Mouse (Mus musculus): ENCODE measurements around the gene Arhgef18. TPM values are rescaled to one million over a fixed set of nuclear protein-coding genes. Genes with fewer than 3 reads are reported as not detected.

The Arhgef18 gene
- 104 and 165 TPM in 2 replicates for polyA plus RNA-seq (2012; rRNA removed)

GRCm38 (mm10) chr8:3392771-3393710 lies at the start of gene Arhgef18:
Arhgef18 (plus strand) TSS chr8:3393006.
- TF ChIP-seq CTCF (IDR thresholded peaks at IDR 0.05; ENCODE audit: extremely low read depth, insufficient read depth, insufficient read length, insufficient replicate concordance), result no peak
- no peak for TF ChIP-seq POLR2A (IDR thresholded peaks at IDR 0.05; ENCODE audit: low read depth, low read length)
- Histone ChIP-seq H3K4me1 (ENCODE audit: control insufficient read depth, insufficient read depth, insufficient read length) (no peaks in the 10 kb centered on the region), H3K27me3 (ENCODE audit: control insufficient read depth, insufficient read depth, low read length) (no peaks in the 10 kb centered on the region), H3K36me3 (ENCODE audit: control insufficient read depth, insufficient read depth, low read length) (peaks cover 44% of the 10 kb centered on the region), H3K27ac (ENCODE audit: insufficient read depth, low read length) (no peak within 1 kb of the TSS), H3K4me3 (ENCODE audit: extremely low read depth, insufficient read depth, insufficient read length) (peak within 1 kb of the TSS; percentile 40; the same call in 1 of the 2 replicates)
- 81% methylated on average over 48 of the region's 48 CpGs for WGBS
- peak in 1 of 2 experiments; percentile 38 for DNase-seq (ENCODE audit: low read depth in 1 of 2, low spot score in 2 of 2)

GRCm38 (mm10) chr8:3345337-3345736 lies 47.5 kb upstream of the Arhgef18 start:
- H3K27ac ChIP-seq (ENCODE audit: insufficient read depth, low read length), result no peak overlapping the region
- no peaks in the 10 kb centered on the region for H3K36me3 ChIP-seq (ENCODE audit: control insufficient read depth, insufficient read depth, low read length)
- no peak overlapping the region for H3K4me3 ChIP-seq (ENCODE audit: extremely low read depth, insufficient read depth, insufficient read length)
- peaks cover 3% of the 10 kb centered on the region; the same call in 1 of the 2 replicates for H3K4me1 ChIP-seq (ENCODE audit: control insufficient read depth, insufficient read depth, insufficient read length)
- 92% methylated on average over 6 of the region's 6 CpGs for WGBS
- no peak for TF ChIP-seq POLR2A (IDR thresholded peaks at IDR 0.05; ENCODE audit: low read depth, low read length)
- TF ChIP-seq CTCF (IDR thresholded peaks at IDR 0.05; ENCODE audit: extremely low read depth, insufficient read depth, insufficient read length, insufficient replicate concordance), result no peak
- no peak for DNase-seq (ENCODE audit: low read depth in 1 of 2, low spot score in 2 of 2)
- no peaks in the 10 kb centered on the region for H3K27me3 ChIP-seq (ENCODE audit: control insufficient read depth, insufficient read depth, low read length)

- peaks cover 3% of the 10 kb centered on the region; the same call in 1 of the 2 replicates for H3K4me1 ChIP-seq (ENCODE audit: control insufficient read depth, insufficient read depth, insufficient read length)
- no peaks in the 10 kb centered on the region for H3K27me3 ChIP-seq (ENCODE audit: control insufficient read depth, insufficient read depth, low read length)
- WGBS, result 83% methylated on average over 5 of the region's 5 CpGs
- TF ChIP-seq CTCF (IDR thresholded peaks at IDR 0.05; ENCODE audit: extremely low read depth, insufficient read depth, insufficient read length, insufficient replicate concordance), result no peak
- no peak for TF ChIP-seq POLR2A (IDR thresholded peaks at IDR 0.05; ENCODE audit: low read depth, low read length)
- no peaks in the 10 kb centered on the region for H3K36me3 ChIP-seq (ENCODE audit: control insufficient read depth, insufficient read depth, low read length)
- no peak for DNase-seq (ENCODE audit: low read depth in 1 of 2, low spot score in 2 of 2)
- no peak overlapping the region for H3K27ac ChIP-seq (ENCODE audit: insufficient read depth, low read length)
- H3K4me3 ChIP-seq (ENCODE audit: extremely low read depth, insufficient read depth, insufficient read length), result no peak overlapping the region
These were observed 46.0 kb upstream of the Arhgef18 start for GRCm38 (mm10) chr8:3346691-3347413.

GRCm38 (mm10) chr8:3348142-3348823 lies 44.5 kb upstream of the Arhgef18 start:
- Histone ChIP-seq H3K4me3 (ENCODE audit: extremely low read depth, insufficient read depth, insufficient read length) (no peak overlapping the region), H3K4me1 (ENCODE audit: control insufficient read depth, insufficient read depth, insufficient read length) (peaks cover 8% of the 10 kb centered on the region; the same call in 1 of the 2 replicates), H3K36me3 (ENCODE audit: control insufficient read depth, insufficient read depth, low read length) (no peaks in the 10 kb centered on the region), H3K27ac (ENCODE audit: insufficient read depth, low read length) (peak overlapping the region; percentile 21; the same call in 1 of the 2 replicates), H3K27me3 (ENCODE audit: control insufficient read depth, insufficient read depth, low read length) (no peaks in the 10 kb centered on the region)
- 51% methylated on average over 13 of the region's 13 CpGs for WGBS
- DNase-seq (ENCODE audit: low read depth in 1 of 2, low spot score in 2 of 2), result no peak
- no peak for TF ChIP-seq POLR2A (IDR thresholded peaks at IDR 0.05; ENCODE audit: low read depth, low read length)
- TF ChIP-seq CTCF (IDR thresholded peaks at IDR 0.05; ENCODE audit: extremely low read depth, insufficient read depth, insufficient read length, insufficient replicate concordance), result no peak

GRCm38 (mm10) chr8:3350747-3351146 lies 42.1 kb upstream of the Arhgef18 start:
- H3K27ac ChIP-seq (ENCODE audit: insufficient read depth, low read length), result no peak overlapping the region
- H3K27me3 ChIP-seq (ENCODE audit: control insufficient read depth, insufficient read depth, low read length), result no peaks in the 10 kb centered on the region
- peaks cover 8% of the 10 kb centered on the region; the same call in 1 of the 2 replicates for H3K4me1 ChIP-seq (ENCODE audit: control insufficient read depth, insufficient read depth, insufficient read length)
- DNase-seq (ENCODE audit: low read depth in 1 of 2, low spot score in 2 of 2), result no peak
- no peak overlapping the region for H3K4me3 ChIP-seq (ENCODE audit: extremely low read depth, insufficient read depth, insufficient read length)
- no peaks in the 10 kb centered on the region for H3K36me3 ChIP-seq (ENCODE audit: control insufficient read depth, insufficient read depth, low read length)
- 79% methylated on average over 6 of the region's 6 CpGs for WGBS
- TF ChIP-seq POLR2A (IDR thresholded peaks at IDR 0.05; ENCODE audit: low read depth, low read length) (no peak), CTCF (IDR thresholded peaks at IDR 0.05; ENCODE audit: extremely low read depth, insufficient read depth, insufficient read length, insufficient replicate concordance) (no peak)

- 15% methylated on average over 6 of the region's 6 CpGs for WGBS
- no peak for TF ChIP-seq POLR2A (IDR thresholded peaks at IDR 0.05; ENCODE audit: low read depth, low read length)
- no peak for TF ChIP-seq CTCF (IDR thresholded peaks at IDR 0.05; ENCODE audit: extremely low read depth, insufficient read depth, insufficient read length, insufficient replicate concordance)
- H3K27me3 ChIP-seq (ENCODE audit: control insufficient read depth, insufficient read depth, low read length), result no peaks in the 10 kb centered on the region
- H3K36me3 ChIP-seq (ENCODE audit: control insufficient read depth, insufficient read depth, low read length), result no peaks in the 10 kb centered on the region; the same call in 1 of the 2 replicates
- peaks cover 16% of the 10 kb centered on the region; the same call in 1 of the 2 replicates for H3K4me1 ChIP-seq (ENCODE audit: control insufficient read depth, insufficient read depth, insufficient read length)
- no peak for DNase-seq (ENCODE audit: low read depth in 1 of 2, low spot score in 2 of 2)
- peak overlapping the region; percentile 98 for H3K27ac ChIP-seq (ENCODE audit: insufficient read depth, low read length)
- H3K4me3 ChIP-seq (ENCODE audit: extremely low read depth, insufficient read depth, insufficient read length), result peak overlapping the region; percentile 73
These were observed 40.1 kb upstream of the Arhgef18 start for GRCm38 (mm10) chr8:3352715-3353114.

All from spleen, adult 2 months (tissue).